Mouse (Mus musculus): ENCODE results near the gene Ripor1. TPM values are rescaled to one million over a fixed set of nuclear protein-coding genes. Genes with fewer than 3 reads are reported as not detected.

Ripor1 gene
- polyA plus RNA-seq, 1 experiment = 52.0 TPM

- DNase-seq (ENCODE audit: extremely low spot score in 1 of 2, low spot score in 1 of 2) = no peak
Measured at GRCm38 (mm10) chr8:105623679-105624245, 18.7 kb downstream of the Ripor1 start.

DNA sequence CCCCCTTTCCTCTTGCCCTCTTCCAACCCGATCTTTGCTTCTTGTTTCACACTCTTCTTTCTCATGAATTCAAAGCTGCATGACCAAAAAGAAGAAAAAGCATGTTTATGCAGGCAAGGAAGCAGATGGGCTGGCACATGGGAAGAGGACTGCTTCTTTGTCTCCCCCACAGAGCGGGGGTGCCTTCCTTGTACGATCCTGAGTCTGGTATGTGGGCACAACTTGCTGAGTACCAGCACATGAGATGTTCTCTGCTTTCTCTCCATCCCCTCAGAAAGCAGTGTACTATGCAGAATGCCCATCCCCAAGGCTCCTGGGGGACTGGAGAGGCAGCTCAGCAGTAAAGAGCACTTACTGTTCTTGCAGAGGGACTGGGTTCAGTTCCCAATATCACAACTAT lies 19.3 kb downstream of the Ripor1 start:
- DNase-seq (ENCODE audit: extremely low spot score in 1 of 2, low spot score in 1 of 2) = peak; percentile 86

- no peak for DNase-seq (ENCODE audit: extremely low spot score in 1 of 2, low spot score in 1 of 2)
Measured at GRCm38 (mm10) chr8:105624831-105625230, 19.8 kb downstream of the Ripor1 start.

DNA sequence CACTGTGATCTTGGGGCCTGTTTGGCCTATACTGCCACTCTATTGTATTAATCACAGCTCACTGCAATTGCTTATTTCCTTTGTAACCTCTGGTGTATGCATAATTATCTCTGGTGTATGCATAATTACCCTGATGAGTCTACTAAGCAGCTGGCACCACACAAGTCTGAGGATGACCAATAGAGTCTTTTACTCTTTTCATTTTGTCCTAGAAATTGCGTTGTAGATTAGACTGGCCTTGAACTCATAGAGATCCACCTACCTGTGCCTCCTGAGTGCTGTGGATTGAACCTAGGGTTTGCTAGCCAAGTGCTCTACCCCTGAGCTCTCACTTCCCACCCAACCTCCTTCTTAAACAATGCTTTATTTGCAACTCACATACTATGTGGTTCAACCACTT lies 21.0 kb downstream of the Ripor1 start:
- no peak for DNase-seq (ENCODE audit: extremely low spot score in 1 of 2, low spot score in 1 of 2)

DNA sequence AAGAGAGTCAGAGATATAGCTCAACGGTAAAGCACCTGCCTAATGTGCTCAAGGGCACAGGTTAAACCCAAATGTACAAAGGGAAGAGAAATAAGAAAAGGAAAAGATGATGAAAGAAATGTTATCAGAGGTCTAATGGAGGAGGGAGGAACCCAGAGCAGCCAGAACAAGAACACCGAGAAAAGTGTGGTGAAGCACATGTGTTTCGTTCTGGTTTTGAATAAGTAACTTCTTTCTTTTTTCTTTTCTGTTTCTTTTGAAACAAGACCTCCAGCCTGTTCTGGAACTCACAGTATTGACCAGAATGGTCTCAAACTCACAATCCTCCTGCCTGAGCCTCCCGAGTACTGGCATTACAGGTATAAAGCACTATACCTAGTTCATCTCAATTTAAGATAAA lies 24.3 kb downstream of the Ripor1 start:
- no peak for DNase-seq (ENCODE audit: extremely low spot score in 1 of 2, low spot score in 1 of 2)

DNA sequence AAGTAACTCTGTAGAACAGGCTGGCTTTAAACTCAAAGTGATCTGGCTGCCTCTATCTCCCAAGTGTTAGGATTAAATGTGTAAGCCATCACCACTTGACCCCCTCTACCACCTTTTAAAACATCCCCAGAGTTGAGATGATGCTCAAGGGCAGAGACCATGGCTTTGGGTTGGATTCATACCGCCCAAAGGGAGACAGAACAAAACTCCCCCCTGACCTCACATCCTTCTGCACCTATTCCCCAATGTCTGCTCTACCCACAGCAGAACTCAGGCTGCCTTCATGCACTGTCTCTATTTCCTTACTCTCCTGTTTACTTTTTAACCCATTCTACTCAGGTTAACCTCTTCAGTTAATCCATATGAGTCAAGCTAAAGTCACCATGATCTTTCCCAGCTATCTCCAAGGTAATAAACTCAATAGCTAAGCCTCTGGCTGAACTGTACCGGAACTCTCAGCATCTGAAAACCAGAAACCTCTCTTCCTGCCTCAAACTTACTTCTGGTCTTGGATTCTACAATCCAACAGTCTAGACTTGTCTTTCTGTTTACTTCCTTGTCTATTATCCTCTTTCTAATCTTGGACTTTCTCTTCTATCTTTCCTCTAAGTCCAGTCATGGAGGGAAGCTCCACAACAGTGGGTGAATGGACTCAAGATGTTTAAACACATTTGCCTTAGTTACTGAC lies 29.9 kb downstream of the Ripor1 start:
- DNase-seq (ENCODE audit: extremely low spot score in 1 of 2, low spot score in 1 of 2) = no peak

- no peak for DNase-seq (ENCODE audit: extremely low spot score in 1 of 2, low spot score in 1 of 2)
Measured at GRCm38 (mm10) chr8:105635481-105635880, 30.4 kb downstream of the Ripor1 start.

- DNase-seq (ENCODE audit: extremely low spot score in 1 of 2, low spot score in 1 of 2) = peak; percentile 69 to 89
Measured at GRCm38 (mm10) chr8:105636018-105636962, 31.2 kb downstream of the Ripor1 start, which contains the start of gene Ctcf. Gene Ctcf (plus strand): TSS chr8:105636568.

DNA sequence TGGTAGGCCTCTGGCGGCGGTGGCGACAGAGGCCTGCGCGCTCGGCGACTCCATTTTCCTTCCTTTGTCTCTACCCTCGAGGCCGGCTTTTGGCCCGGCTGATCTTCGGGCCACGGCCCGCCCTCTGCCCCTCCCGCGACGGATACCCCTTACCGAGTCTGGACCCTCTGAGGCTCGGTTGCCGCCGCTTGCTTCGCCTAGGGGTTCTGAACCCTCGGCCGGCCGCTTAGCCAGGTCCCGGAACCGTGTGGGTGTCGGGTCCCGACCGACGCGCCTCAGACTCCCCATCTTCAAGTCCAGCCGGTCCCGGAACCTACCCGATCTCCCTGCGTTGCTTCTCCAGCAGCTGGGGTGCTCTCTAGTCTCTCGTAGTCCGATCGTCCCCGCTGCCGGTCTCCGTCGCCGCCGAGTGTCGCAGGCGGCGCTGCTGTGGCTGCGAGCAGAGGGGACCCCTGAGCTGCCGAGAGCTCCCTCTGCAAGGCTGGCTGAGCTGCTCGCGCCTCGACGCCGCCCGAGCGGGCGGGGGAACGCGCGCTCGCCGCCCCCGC lies 32.0 kb downstream of the Ripor1 start, which contains the start of gene Agrp:
Gene Agrp (minus strand): TSS at position 431 of the 548 bp plus-strand sequence.
- DNase-seq (ENCODE audit: extremely low spot score in 1 of 2, low spot score in 1 of 2) = peak in 1 of 2 experiments; percentile 41

GRCm38 (mm10) chr8:105637601-105638041 lies 32.6 kb downstream of the Ripor1 start:
- no peak for DNase-seq (ENCODE audit: extremely low spot score in 1 of 2, low spot score in 1 of 2)

- DNase-seq (ENCODE audit: extremely low spot score in 1 of 2, low spot score in 1 of 2) = no peak
Measured at GRCm38 (mm10) chr8:105638510-105638909, 33.5 kb downstream of the Ripor1 start.

DNA sequence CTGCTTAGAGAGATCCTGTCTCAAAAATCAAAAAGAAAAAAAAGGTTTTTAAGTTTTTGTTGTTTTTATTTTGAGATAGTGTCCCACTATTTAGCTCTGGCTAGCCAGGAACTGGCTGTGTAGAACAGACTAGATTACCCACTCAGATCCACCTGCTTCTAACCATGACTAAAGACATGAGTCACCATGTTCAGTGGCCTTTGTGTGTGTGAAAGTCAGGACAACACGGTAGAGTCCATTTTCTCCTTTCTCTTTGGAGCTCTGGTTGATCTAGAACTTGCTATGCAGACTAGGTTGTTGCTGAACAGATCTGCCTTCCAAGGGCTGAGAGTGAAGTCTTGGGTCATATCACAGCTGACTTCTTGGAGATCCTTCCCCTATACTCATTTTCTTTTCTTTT lies 34.8 kb downstream of the Ripor1 start:
- no peak for DNase-seq (ENCODE audit: extremely low spot score in 1 of 2, low spot score in 1 of 2)

DNA sequence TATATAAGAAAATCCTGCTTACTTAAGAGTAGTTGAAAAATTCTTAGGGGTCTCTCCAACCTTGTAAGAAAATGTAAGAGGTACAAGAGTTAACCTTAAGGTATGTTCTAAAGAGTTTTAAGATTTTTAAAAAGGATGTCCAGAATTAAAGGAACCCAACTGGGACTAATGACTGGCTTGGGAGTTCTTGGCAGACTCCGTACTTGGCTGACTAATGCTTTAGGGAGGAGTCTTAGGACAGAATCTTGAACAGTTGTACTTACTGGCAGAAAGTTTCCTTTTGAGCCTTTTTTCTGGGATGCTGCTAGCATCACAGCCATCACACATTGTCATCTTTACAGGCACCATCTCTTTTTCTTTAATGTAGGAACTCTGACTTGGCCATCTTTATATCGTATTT lies 35.5 kb downstream of the Ripor1 start:
- DNase-seq (ENCODE audit: extremely low spot score in 1 of 2, low spot score in 1 of 2) = no peak

- no peak for DNase-seq (ENCODE audit: extremely low spot score in 1 of 2, low spot score in 1 of 2)
Measured at GRCm38 (mm10) chr8:105645205-105645604, 40.1 kb downstream of the Ripor1 start.

GRCm38 (mm10) chr8:105648929-105649328 lies 43.9 kb downstream of the Ripor1 start:
- DNase-seq (ENCODE audit: extremely low spot score in 1 of 2, low spot score in 1 of 2) = no peak

GRCm38 (mm10) chr8:105657641-105658040 lies 52.6 kb downstream of the Ripor1 start:
- no peak for DNase-seq (ENCODE audit: extremely low spot score in 1 of 2, low spot score in 1 of 2)

- DNase-seq (ENCODE audit: extremely low spot score in 1 of 2, low spot score in 1 of 2) = peak in 1 of 2 experiments; percentile 38
Measured at GRCm38 (mm10) chr8:105661167-105661566, 56.1 kb downstream of the Ripor1 start.
